Mouse (Mus musculus) intestine, embryonic 14.5 days (tissue): ENCODE results near the gene Wdhd1. TPM values are rescaled to one million over a fixed set of nuclear protein-coding genes. Genes with fewer than 3 reads are reported as not detected.

Experiments
- ATAC-seq: fragments of 200-750 bp; cut with Nextera tagmentation; replicated peaks from 2 replicates; pipeline ENCODE4 v1.8.0; 2017; ENCODE audit warnings: low read depth, moderate number of reproducible peaks, moderate TSS enrichment, moderate library complexity; ENCODE audit not compliant: low FRiP score, low TSS enrichment
- DNase-seq: peaks from one replicate; pipeline ENCODE4 v3.0.0-alpha.2; 2018; ENCODE audit warnings: low spot score
- H3K27ac ChIP-seq: fragments of 300-500 bp; sonication (generic); 2 replicates; pipeline ENCODE4 v1.5.1; 2014; ENCODE audit warnings: low read depth, mild to moderate bottlenecking, control low read depth
- H3K27me3 ChIP-seq: fragments of 300-500 bp; sonication (generic); replicated peaks from 2 replicates; pipeline ENCODE4 v1.6.1; 2014; ENCODE audit warnings: low read length, control low read depth; ENCODE audit not compliant: control insufficient read depth, insufficient read depth
- H3K36me3 ChIP-seq: fragments of 300-500 bp; sonication (generic); 2 replicates; pipeline ENCODE4 v1.6.1; 2014; ENCODE audit warnings: low read length, control low read depth; ENCODE audit not compliant: control insufficient read depth, insufficient read depth
- H3K4me1 ChIP-seq: fragments of 300-500 bp; sonication (generic); replicated peaks from 2 replicates; pipeline ENCODE4 v1.6.1; 2014; ENCODE audit warnings: low read length, control low read depth, mixed read lengths; ENCODE audit not compliant: control insufficient read depth, insufficient read depth
- H3K4me2 ChIP-seq: fragments of 300-500 bp; sonication (generic); 2 replicates; pipeline ENCODE4 v1.6.1; 2014; ENCODE audit warnings: low read length
- H3K4me3 ChIP-seq: fragments of 300-500 bp; sonication (generic); 2 replicates; pipeline ENCODE4 v1.5.1; 2014; ENCODE audit warnings: low read depth, low read length, control low read depth, mixed read lengths
- H3K9ac ChIP-seq: fragments of 300-500 bp; sonication (generic); 2 replicates; pipeline ENCODE4 v1.6.1; 2014; ENCODE audit warnings: mild to moderate bottlenecking, low read length
- H3K9me3 ChIP-seq: fragments of 300-500 bp; sonication (generic); 2 replicates; pipeline ENCODE4 v1.6.1; 2016; ENCODE audit warnings: low read length, control low read depth; ENCODE audit not compliant: control insufficient read depth
- WGBS: fragments of 180-500 bp; shearing (Covaris S2); extraction: QIAGEN DNeasy Blood & Tissue Kit; methylation state at CpG from one replicate; pipeline ENCODE4 v1.1.7; 2014; 5-methylcytosine and 5-hydroxymethylcytosine counted together
- polyA plus RNA-seq: library from polyadenylated mRNA; unstranded; fragments of >200 nt; fragmentation: Nextera tagmentation; extraction: Ambion mirVana; gene quantifications from 2 replicates; pipeline ENCODE4 v1.2.1, GENCODE M21; 2014

Gene Wdhd1
- polyA plus RNA-seq, 1 experiment from 2014 or later, result 34.8 TPM

- ATAC-seq, result no peak
- no peaks in the 10 kb centered on the region for H3K4me1 ChIP-seq
- no peak for DNase-seq
Measured at GRCm38 (mm10) chr14:47236491-47236890, 40.2 kb downstream of the Wdhd1 start.

DNA sequence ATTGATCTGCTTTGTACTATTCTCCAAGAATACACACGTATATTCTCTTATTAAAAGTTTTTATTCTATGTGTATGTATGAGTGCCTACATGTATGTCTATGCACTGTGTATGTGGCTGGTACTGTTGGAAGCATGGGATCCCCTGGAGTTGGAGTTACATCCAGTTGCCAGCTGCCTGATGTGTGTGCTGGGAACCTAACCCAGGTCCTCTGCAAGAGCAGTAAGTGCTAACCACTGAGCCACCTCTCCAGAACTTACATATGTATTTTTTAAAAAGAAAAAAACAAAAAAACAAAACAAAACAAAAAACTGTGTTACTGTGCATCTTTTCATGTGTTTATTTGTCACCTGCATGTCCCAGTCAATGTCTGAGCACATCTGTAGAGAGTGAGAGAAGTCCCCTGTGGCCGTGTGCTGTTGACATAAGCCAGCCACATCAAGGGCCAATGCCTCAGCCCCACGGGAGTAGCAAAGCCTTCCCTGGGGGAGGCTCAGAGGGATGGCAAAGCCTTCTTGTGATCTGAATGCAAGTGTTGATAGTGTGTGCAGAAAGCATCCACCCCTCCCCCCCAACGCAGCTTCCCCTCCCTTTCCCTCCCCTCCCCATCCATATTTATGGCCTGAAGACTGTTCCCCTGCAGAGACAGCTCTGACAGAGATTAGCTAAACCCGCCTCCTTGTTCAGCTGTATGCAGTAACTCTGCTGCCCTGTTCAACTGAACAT lies 42.0 kb downstream of the Wdhd1 start:
- Histone ChIP-seq H3K4me3 (no peak overlapping the region), H3K27ac (no peak overlapping the region), H3K9ac (no peak overlapping the region), H3K27me3 (no peaks in the 10 kb centered on the region), H3K36me3 (no peaks in the 10 kb centered on the region), H3K4me2 (no peak overlapping the region), H3K9me3 (peaks cover 2% of the 10 kb centered on the region; the same call in 1 of the 2 replicates), H3K4me1 (no peaks in the 10 kb centered on the region)
- peak; percentile 33 for DNase-seq
- ATAC-seq, result no peak
- 66% methylated on average over 5 of the region's 5 CpGs for WGBS

More at GRCm38 (mm10) chr14:47236491-47236890, 40.2 kb downstream of the Wdhd1 start:
- no peaks in the 10 kb centered on the region for H3K27me3 ChIP-seq
- H3K27ac ChIP-seq, result no peak overlapping the region
- no peak overlapping the region for H3K4me3 ChIP-seq
- H3K9me3 ChIP-seq, result peaks cover 2% of the 10 kb centered on the region; the same call in 1 of the 2 replicates
- peaks cover 14% of the 10 kb centered on the region for H3K36me3 ChIP-seq
- WGBS, result 91% methylated on average over 7 of the region's 7 CpGs
- H3K9ac ChIP-seq, result no peak overlapping the region
- no peak overlapping the region for H3K4me2 ChIP-seq

GRCm38 (mm10) chr14:47234032-47234431 lies 42.6 kb downstream of the Wdhd1 start:
- Histone ChIP-seq H3K27me3 (no peaks in the 10 kb centered on the region), H3K4me3 (no peak overlapping the region), H3K4me2 (no peak overlapping the region), H3K9me3 (peaks cover 2% of the 10 kb centered on the region; the same call in 1 of the 2 replicates), H3K27ac (no peak overlapping the region), H3K4me1 (no peaks in the 10 kb centered on the region), H3K9ac (no peak overlapping the region), H3K36me3 (no peaks in the 10 kb centered on the region)
- ATAC-seq (no peak), DNase-seq (peak; percentile 3)
- 88% methylated on average over 3 of the region's 3 CpGs for WGBS

DNA sequence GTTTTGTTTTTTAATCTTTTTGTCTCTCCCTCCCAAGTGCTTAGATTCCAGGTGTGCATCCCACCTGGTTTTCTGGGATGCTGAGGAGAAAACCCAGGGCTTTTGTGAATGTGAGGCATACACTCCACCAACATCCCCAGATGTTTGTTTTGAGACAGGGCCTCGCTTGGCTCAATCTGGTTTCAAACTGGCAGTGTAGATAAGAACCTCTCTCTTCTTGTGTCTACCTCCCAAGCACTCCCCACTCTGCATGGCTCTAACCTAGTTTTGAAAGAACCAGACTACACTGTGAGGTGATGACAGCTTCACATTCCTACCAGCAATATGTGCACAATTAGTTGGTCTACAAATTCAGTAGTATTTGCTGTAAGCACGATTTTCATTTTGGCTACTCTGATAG lies 43.1 kb downstream of the Wdhd1 start:
- no peaks in the 10 kb centered on the region for H3K36me3 ChIP-seq
- no peaks in the 10 kb centered on the region for H3K4me1 ChIP-seq
- H3K4me3 ChIP-seq, result no peak overlapping the region
- peaks cover 2% of the 10 kb centered on the region; the same call in 1 of the 2 replicates for H3K9me3 ChIP-seq
- WGBS, result 80% methylated on average over 2 of the region's 2 CpGs
- ATAC-seq (no peak), DNase-seq (peak; percentile 21)
- H3K27me3 ChIP-seq, result no peaks in the 10 kb centered on the region
- no peak overlapping the region for H3K9ac ChIP-seq
- no peak overlapping the region for H3K4me2 ChIP-seq
- H3K27ac ChIP-seq, result no peak overlapping the region

GRCm38 (mm10) chr14:47229796-47230376 lies 46.8 kb downstream of the Wdhd1 start:
- no peaks in the 10 kb centered on the region for H3K4me1 ChIP-seq
- no peak overlapping the region for H3K4me3 ChIP-seq
- no peak overlapping the region for H3K4me2 ChIP-seq
- WGBS, result 70% methylated on average over 11 of the region's 11 CpGs
- no peak for ATAC-seq
- H3K36me3 ChIP-seq, result no peaks in the 10 kb centered on the region
- no peak overlapping the region for H3K27ac ChIP-seq
- 0 out of 2 replicates have a peak, but pooled peaks cover 1% of the 10 kb centered on the region for H3K9me3 ChIP-seq
- no peak for DNase-seq
- no peaks in the 10 kb centered on the region for H3K27me3 ChIP-seq
- H3K9ac ChIP-seq, result no peak overlapping the region

DNA sequence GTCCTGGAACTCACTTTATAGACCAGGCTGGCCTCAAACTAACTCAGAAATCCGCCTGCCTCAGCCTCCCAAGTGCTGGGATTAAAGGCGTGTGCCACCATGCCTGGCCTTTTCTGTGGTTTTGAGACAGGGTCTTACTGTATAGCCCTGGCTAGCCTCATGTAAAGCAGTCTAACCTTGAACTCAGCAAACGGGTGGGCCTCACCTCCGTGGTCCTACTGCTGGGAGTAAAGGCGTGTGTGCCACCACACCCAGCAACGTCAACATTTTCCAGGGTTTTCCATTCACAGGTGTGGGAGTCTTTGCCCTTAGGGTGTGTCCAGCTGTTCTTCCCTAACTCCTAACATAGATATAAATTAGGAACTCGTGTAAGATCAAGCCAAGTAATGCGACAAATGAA lies 50.7 kb downstream of the Wdhd1 start:
- DNase-seq (no peak), ATAC-seq (no peak)
- Histone ChIP-seq H3K27me3 (no peaks in the 10 kb centered on the region), H3K36me3 (no peaks in the 10 kb centered on the region), H3K9ac (no peak overlapping the region), H3K4me1 (no peaks in the 10 kb centered on the region), H3K4me2 (no peak overlapping the region), H3K27ac (no peak overlapping the region), H3K9me3 (0 out of 2 replicates have a peak, but pooled peaks cover 4% of the 10 kb centered on the region), H3K4me3 (no peak overlapping the region)
- 91% methylated on average over 8 of the region's 8 CpGs for WGBS

DNA sequence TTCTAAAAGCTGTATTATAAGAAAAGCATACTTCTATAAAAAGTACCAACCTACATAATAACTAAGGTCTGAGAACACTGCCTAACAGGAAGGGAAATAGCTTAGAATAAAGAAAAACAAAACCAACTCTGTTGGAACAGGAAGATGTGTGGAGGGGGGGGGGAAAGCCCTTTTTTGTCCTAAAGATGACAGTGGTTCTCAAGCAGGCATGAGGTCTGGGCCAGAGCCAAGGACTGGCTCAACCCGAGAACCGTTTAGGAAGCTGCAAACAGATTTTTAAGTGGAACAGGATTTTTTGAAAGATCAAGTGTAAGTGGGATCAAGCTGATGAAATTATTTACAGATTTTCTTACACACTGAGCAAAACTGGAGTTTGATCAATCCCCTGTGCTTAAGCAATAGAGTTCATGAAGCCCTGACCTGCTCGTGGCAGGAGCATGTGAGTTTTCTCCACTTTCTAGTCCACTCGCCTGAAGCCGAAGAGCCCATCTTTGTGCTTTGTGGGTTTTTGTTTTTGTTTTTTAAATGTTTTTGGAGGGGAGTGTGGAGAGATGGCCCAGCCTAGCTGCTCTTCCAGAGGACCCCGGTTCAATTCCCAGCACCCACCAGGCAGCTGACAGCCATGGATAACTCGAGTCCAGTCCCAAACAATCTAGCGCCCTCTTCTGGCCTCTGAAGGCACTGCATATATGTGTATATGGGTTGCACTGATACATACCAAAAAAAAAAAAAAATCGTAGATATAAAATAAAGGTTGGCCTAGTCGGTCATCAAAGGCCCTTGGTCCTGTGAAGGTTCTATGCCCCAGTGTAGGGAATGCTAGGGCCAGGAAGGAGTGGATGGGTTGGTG lies 52.0 kb downstream of the Wdhd1 start:
- Histone ChIP-seq H3K9me3 (0 out of 2 replicates have a peak, but pooled peaks cover 4% of the 10 kb centered on the region), H3K27ac (no peak overlapping the region), H3K27me3 (no peaks in the 10 kb centered on the region), H3K4me2 (no peak overlapping the region), H3K36me3 (no peaks in the 10 kb centered on the region), H3K4me3 (no peak overlapping the region), H3K4me1 (no peaks in the 10 kb centered on the region), H3K9ac (no peak overlapping the region)
- no peak for ATAC-seq
- DNase-seq, result no peak
- WGBS, result 78% methylated on average over 10 of the region's 10 CpGs

DNA sequence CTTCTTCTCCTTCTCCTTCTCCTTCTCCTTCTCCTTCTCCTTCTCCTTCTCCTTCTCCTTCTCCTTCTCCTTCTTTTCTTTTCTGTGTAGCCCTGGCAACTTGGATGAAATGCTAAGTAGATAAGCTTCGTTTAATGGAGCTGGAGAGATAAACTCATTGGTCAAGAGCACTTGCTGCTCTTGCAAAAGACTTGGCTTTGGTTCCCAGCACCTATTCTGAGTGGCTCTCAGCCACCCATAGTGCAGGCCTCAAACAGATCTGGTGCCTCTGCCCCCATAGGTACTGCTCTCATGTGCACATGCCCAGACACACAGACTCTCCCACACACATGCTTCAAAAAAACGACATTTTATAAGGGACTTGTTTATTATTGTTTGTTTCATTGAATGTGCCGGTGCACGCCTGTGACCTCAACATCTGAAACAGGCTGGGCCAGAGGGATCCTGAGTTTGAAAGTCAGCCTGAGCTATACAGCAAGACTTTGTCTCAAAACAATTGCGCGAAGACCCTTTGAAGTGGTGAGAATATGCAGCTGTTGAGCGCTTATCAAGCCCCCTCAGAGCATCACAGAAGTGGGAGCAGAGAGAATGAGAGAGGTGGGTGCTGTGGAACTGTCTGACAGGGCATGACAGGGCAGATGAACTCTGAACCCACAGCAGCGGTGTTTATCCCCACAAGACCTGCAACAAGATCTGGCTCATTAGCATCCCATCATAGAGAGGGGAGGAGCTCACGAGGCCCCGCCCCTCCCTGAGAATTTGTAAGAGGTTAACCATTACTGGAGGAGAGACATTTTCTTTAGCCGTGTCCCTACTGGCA lies 53.8 kb downstream of the Wdhd1 start:
- DNase-seq, result no peak
- no peak overlapping the region for H3K4me2 ChIP-seq
- WGBS, result 71% methylated on average over 11 of the region's 11 CpGs
- H3K27ac ChIP-seq, result no peak overlapping the region
- H3K27me3 ChIP-seq, result no peaks in the 10 kb centered on the region
- no peak overlapping the region for H3K4me3 ChIP-seq
- no peaks in the 10 kb centered on the region for H3K36me3 ChIP-seq
- no peak for ATAC-seq
- 0 out of 2 replicates have a peak, but pooled peaks cover 4% of the 10 kb centered on the region for H3K9me3 ChIP-seq
- no peaks in the 10 kb centered on the region for H3K4me1 ChIP-seq
- no peak overlapping the region for H3K9ac ChIP-seq
